Mouse (Mus musculus) brown adipose tissue, adult 24 weeks (tissue): ENCODE results near the gene Ncoa6. TPM values are rescaled to one million over a fixed set of nuclear protein-coding genes. Genes with fewer than 3 reads are reported as not detected.
"Not testable (repeated sequence)": the region's sequence is repeated elsewhere in the genome, so short reads cannot be mapped to it uniquely, and the experiment has no call there.

Experiments used
- H3K27ac ChIP-seq: fragments of 200-500 bp; replicated peaks from 2 replicates; pipeline ENCODE4 v1.5.1; 2012; ENCODE audit warnings: low read depth, mild to moderate bottlenecking, low read length
- H3K4me1 ChIP-seq: fragments of 200-500 bp; 2 replicates; pipeline ENCODE4 v1.6.1; 2012; ENCODE audit warnings: low read length, mixed read lengths; ENCODE audit not compliant: control insufficient read depth, insufficient read depth, insufficient read length
- H3K4me3 ChIP-seq: fragments of 200-500 bp; 2 replicates; pipeline ENCODE4 v1.5.1; 2012; ENCODE audit warnings: low read depth, mild to moderate bottlenecking, low read length, moderate library complexity; ENCODE audit not compliant: insufficient read depth
- polyA plus RNA-seq: library from polyadenylated mRNA; stranded (reverse); fragments of >200 nt; gene quantifications from 2 replicates; pipeline ENCODE4 v1.2.4, GENCODE M21; 2012; ENCODE audit not compliant: missing spikeins, insufficient read depth, insufficient read length

Ncoa6 gene
- polyA plus RNA-seq, 1 experiment = 11.5 TPM

GRCm38 (mm10) chr2:155472671-155473569 is 774 bp downstream of the Ncoa6 start:
- H3K4me3 ChIP-seq = peak overlapping the region; percentile 93
- peaks cover 5% of the 10 kb centered on the region; the same call in 1 of the 2 replicates for H3K4me1 ChIP-seq
- H3K27ac ChIP-seq = peak overlapping the region; percentile 73

GRCm38 (mm10) chr2:155466861-155467260 is 6.8 kb downstream of the Ncoa6 start:
- Histone ChIP-seq H3K4me3 (no peak overlapping the region), H3K4me1 (peaks cover 5% of the 10 kb centered on the region), H3K27ac (no peak overlapping the region)

GRCm38 (mm10) chr2:155453591-155453990 is 20.1 kb downstream of the Ncoa6 start:
- Histone ChIP-seq H3K4me3 (no peak overlapping the region), H3K4me1 (peaks cover 5% of the 10 kb centered on the region; the same call in 1 of the 2 replicates), H3K27ac (no peak overlapping the region)

GRCm38 (mm10) chr2:155451256-155451655 is 22.4 kb downstream of the Ncoa6 start:
- H3K27ac ChIP-seq = no peak overlapping the region
- no peak overlapping the region for H3K4me3 ChIP-seq
- H3K4me1 ChIP-seq = peaks cover 5% of the 10 kb centered on the region; the same call in 1 of the 2 replicates

- not testable (repeated sequence) for H3K4me1 ChIP-seq, H3K4me3 ChIP-seq, H3K27ac ChIP-seq
These were observed 25.8 kb downstream of the Ncoa6 start for GRCm38 (mm10) chr2:155447906-155448305.

- peaks cover 10% of the 10 kb centered on the region; the same call in 1 of the 2 replicates for H3K4me1 ChIP-seq
- H3K4me3 ChIP-seq = no peak overlapping the region
- H3K27ac ChIP-seq = no peak overlapping the region; the same call in 1 of the 2 replicates
These were observed 30.2 kb downstream of the Ncoa6 start for GRCm38 (mm10) chr2:155443446-155443845.

GRCm38 (mm10) chr2:155442916-155443315 is 30.8 kb downstream of the Ncoa6 start:
- Histone ChIP-seq H3K27ac (no peak overlapping the region), H3K4me3 (no peak overlapping the region), H3K4me1 (peaks cover 10% of the 10 kb centered on the region; the same call in 1 of the 2 replicates)

GRCm38 (mm10) chr2:155436445-155436844 is 37.2 kb downstream of the Ncoa6 start:
- H3K4me1 ChIP-seq = no peaks in the 10 kb centered on the region

GRCm38 (mm10) chr2:155420911-155421310 is 52.8 kb downstream of the Ncoa6 start:
- H3K4me1 ChIP-seq = no peaks in the 10 kb centered on the region
- H3K4me3 ChIP-seq = no peak overlapping the region
- no peak overlapping the region for H3K27ac ChIP-seq

More at GRCm38 (mm10) chr2:155436445-155436844, 37.2 kb downstream of the Ncoa6 start:
- Histone ChIP-seq H3K27ac (no peak overlapping the region), H3K4me3 (no peak overlapping the region)

GRCm38 (mm10) chr2:155404635-155405034 is 69.1 kb downstream of the Ncoa6 start:
- Histone ChIP-seq H3K4me1 (no peaks in the 10 kb centered on the region), H3K4me3 (no peak overlapping the region), H3K27ac (peak overlapping the region; percentile 31; the same call in 1 of the 2 replicates)

GRCm38 (mm10) chr2:155401926-155402325 is 71.8 kb downstream of the Ncoa6 start:
- no peak overlapping the region for H3K27ac ChIP-seq
- H3K4me3 ChIP-seq = no peak overlapping the region

GRCm38 (mm10) chr2:155400276-155400675 is 73.4 kb downstream of the Ncoa6 start:
- no peak overlapping the region for H3K4me3 ChIP-seq
- no peak overlapping the region for H3K27ac ChIP-seq
- no peaks in the 10 kb centered on the region for H3K4me1 ChIP-seq

More at GRCm38 (mm10) chr2:155401926-155402325, 71.8 kb downstream of the Ncoa6 start:
- H3K4me1 ChIP-seq = no peaks in the 10 kb centered on the region

- Histone ChIP-seq H3K27ac (no peak overlapping the region), H3K4me3 (no peak overlapping the region), H3K4me1 (no peaks in the 10 kb centered on the region)
These were observed 79.1 kb downstream of the Ncoa6 start for GRCm38 (mm10) chr2:155394586-155394985.

GRCm38 (mm10) chr2:155388573-155388972 is 85.1 kb downstream of the Ncoa6 start:
- no peak overlapping the region for H3K27ac ChIP-seq
- peaks cover 3% of the 10 kb centered on the region; the same call in 1 of the 2 replicates for H3K4me1 ChIP-seq
- H3K4me3 ChIP-seq = no peak overlapping the region

- 0 out of 2 replicates have a peak overlapping the region, but pooled peaks have one; percentile 11 for H3K4me3 ChIP-seq
- H3K27ac ChIP-seq = 0 out of 2 replicates have a peak overlapping the region, but pooled peaks have one; percentile 17
- H3K4me1 ChIP-seq = peaks cover 3% of the 10 kb centered on the region; the same call in 1 of the 2 replicates
These were observed 86.6 kb downstream of the Ncoa6 start for GRCm38 (mm10) chr2:155387052-155387451.
